8 mouse cellular contexts compared by ENCODE assay signal in genomic region chr11:78165761-78166109, GRCm38 (mm10). TPM values are rescaled to one million over a fixed set of nuclear protein-coding genes. Genes with fewer than 3 reads are reported as not detected.
A peak's percentile ranks its signal among the peaks of the same experiment; 100 is the strongest.
DNase-seq lines count a peak whose midpoint lies in the region; ATAC-seq and TF ChIP-seq lines count a peak whose summit lies in the region.

No protein-coding gene starts in this region.

- peaks cover 13% of the 10 kb centered on the region for H3K36me3 ChIP-seq in forebrain, postnatal 0 days (ENCODE audit: insufficient read depth)
- H3K36me3 ChIP-seq in kidney, embryonic 16.5 days (ENCODE audit: insufficient read depth, low read length), result peaks cover 15% of the 10 kb centered on the region

- peak overlapping the region; percentile 89 for H3K4me2 ChIP-seq in forebrain, postnatal 0 days (ENCODE audit: low read depth)
- H3K4me2 ChIP-seq in kidney, embryonic 16.5 days (replicated peaks; ENCODE audit: low read depth, low read length), result peak overlapping the region; percentile 84

- peak overlapping the region; percentile 48 for H3K27ac ChIP-seq in left cerebral cortex, adult 2 months
- peak overlapping the region; percentile 54 for H3K27ac ChIP-seq in bone marrow, adult 2 months (ENCODE audit: control insufficient read depth, insufficient read depth, low read depth, low read length, poor library complexity)
- peak overlapping the region; percentile 54; the same call in 1 of the 2 replicates for H3K27ac ChIP-seq in forebrain, postnatal 0 days (ENCODE audit: low read depth, low read length)
- peak overlapping the region; percentile 97 for H3K27ac ChIP-seq in kidney, embryonic 16.5 days (ENCODE audit: low read length)

- TF ChIP-seq POLR2A in bone marrow, adult 2 months (IDR thresholded peaks at IDR 0.05; ENCODE audit: borderline replicate concordance, control insufficient read depth, low read depth, low read length), result no peak

- peak overlapping the region; percentile 89 for H3K9ac ChIP-seq in forebrain, postnatal 0 days
- peak overlapping the region; percentile 99 for H3K9ac ChIP-seq in kidney, embryonic 16.5 days (replicated peaks; ENCODE audit: low read length)

- no peaks in the 10 kb centered on the region for H3K27me3 ChIP-seq in forebrain, postnatal 0 days (ENCODE audit: insufficient read depth, low read length)
- H3K27me3 ChIP-seq in kidney, embryonic 16.5 days (ENCODE audit: insufficient read depth, low read length), result no peaks in the 10 kb centered on the region

- no peak for TF ChIP-seq CTCF in left cerebral cortex, adult 2 months (IDR thresholded peaks at IDR 0.05)
- no peak for TF ChIP-seq CTCF in bone marrow, adult 2 months (IDR thresholded peaks at IDR 0.05; ENCODE audit: control insufficient read depth, insufficient read depth, low read length)
- TF ChIP-seq CTCF in forebrain, postnatal 0 days (IDR thresholded peaks at IDR 0.05; ENCODE audit: low read depth), result no peak

- WGBS in bone marrow, adult 2 months, result 3% methylated on average over 16 of the region's 16 CpGs
- WGBS in forebrain, postnatal 0 days, result 3% methylated on average over 16 of the region's 16 CpGs
- under 1% methylated on average over 16 of the region's 16 CpGs for WGBS in kidney, embryonic 16.5 days

- ATAC-seq in forebrain, postnatal 0 days, result peak; percentile 37
- ATAC-seq in kidney, embryonic 16.5 days (ENCODE audit: low FRiP score, low TSS enrichment), result peak; percentile 7; the same call in 1 of the 2 replicates

- no peaks in the 10 kb centered on the region for H3K9me3 ChIP-seq in forebrain, postnatal 0 days (ENCODE audit: low read length)
- H3K9me3 ChIP-seq in kidney, embryonic 16.5 days (ENCODE audit: low read length), result no peaks in the 10 kb centered on the region

- H3K4me1 ChIP-seq in bone marrow, adult 2 months (ENCODE audit: control insufficient read depth, insufficient read depth, low read length), result peaks cover 3% of the 10 kb centered on the region; the same call in 1 of the 2 replicates
- H3K4me1 ChIP-seq in forebrain, postnatal 0 days (ENCODE audit: insufficient read depth), result peaks cover 13% of the 10 kb centered on the region
- H3K4me1 ChIP-seq in kidney, embryonic 16.5 days (ENCODE audit: insufficient read depth, low read length), result peaks cover 35% of the 10 kb centered on the region

- DNase-seq in left cerebral cortex, adult 2 months (ENCODE audit: extremely low spot score in 1 of 2, low spot score in 2 of 2), result peak in 1 of 2 experiments; percentile 48
- no peak for DNase-seq in left cerebral cortex, adult 18-20 months (ENCODE audit: low spot score in 2 of 2)
- DNase-seq in forebrain, postnatal 0 days, result no peak
- peak; percentile 79 for DNase-seq in lung, postnatal 36 days
- DNase-seq in testis, postnatal 14 days (ENCODE audit: low spot score), result peak; percentile 67
- DNase-seq in left cerebral cortex, postnatal 36 days (ENCODE audit: low spot score in 2 of 2), result no peak

- H3K4me3 ChIP-seq in left cerebral cortex, adult 2 months, result peak overlapping the region; percentile 74
- peak overlapping the region; percentile 56 for H3K4me3 ChIP-seq in bone marrow, adult 2 months (replicated peaks; ENCODE audit: control insufficient read depth, low read depth, low read length)
- H3K4me3 ChIP-seq in forebrain, postnatal 0 days (ENCODE audit: low read depth, low read length), result peak overlapping the region; percentile 67
- H3K4me3 ChIP-seq in kidney, embryonic 16.5 days (ENCODE audit: low read length), result peak overlapping the region; percentile 100

- intact Hi-C loops in left cerebral cortex, adult 2 months (cut with DNase I), result no loop called here
- intact Hi-C loops in left cerebral cortex, postnatal 36 days (cut with DNase I), result no loop called here

RNA-seq across cellular contexts. Expression of gene Traf4, which starts 0.3 kb away (rescaled TPM):
- 10 to 100 TPM; 10.5 to 10.6 TPM for total RNA-seq in left cerebral cortex, adult 2 months (2021)
- 1 to 10 TPM; 9.7 TPM for total RNA-seq in left cerebral cortex, adult 18-20 months (2021)
- polyA plus RNA-seq in bone marrow, adult 2 months (2011; ENCODE audit: insufficient read depth, insufficient read length, low replicate concordance, missing spikeins), result 20.6 and 30.0 TPM in 2 replicates
- total RNA-seq in forebrain, postnatal 0 days (2014; rRNA removed), result 99.0 and 107 TPM in 2 replicates
- polyA plus RNA-seq in forebrain, postnatal 0 days (2015; fragmentation: Nextera tagmentation; extraction: Ambion mirVana), result 104 and 131 TPM in 2 replicates
- polyA plus RNA-seq in kidney, embryonic 16.5 days (2015; fragmentation: Nextera tagmentation; extraction: Ambion mirVana), result 108 and 110 TPM in 2 replicates
- total RNA-seq in left cerebral cortex, postnatal 36 days (2021), result 10 to 100 TPM; 10.5 to 12.5 TPM

RNA-seq across cellular contexts. Expression of gene Nek8, which starts 10.7 kb away (rescaled TPM):
- 1 to 10 TPM; 3.0 to 3.1 TPM for total RNA-seq in left cerebral cortex, adult 2 months (2021)
- 1 to 10 TPM; 3.2 to 3.5 TPM for total RNA-seq in left cerebral cortex, adult 18-20 months (2021)
- 10.4 and 17.8 TPM in 2 replicates for polyA plus RNA-seq in bone marrow, adult 2 months (2011; ENCODE audit: insufficient read depth, insufficient read length, low replicate concordance, missing spikeins)
- total RNA-seq in forebrain, postnatal 0 days (2014; rRNA removed), result 4.7 and 6.1 TPM in 2 replicates
- 5.5 and 5.7 TPM in 2 replicates for polyA plus RNA-seq in forebrain, postnatal 0 days (2015; fragmentation: Nextera tagmentation; extraction: Ambion mirVana)
- 27.9 and 29.1 TPM in 2 replicates for polyA plus RNA-seq in kidney, embryonic 16.5 days (2015; fragmentation: Nextera tagmentation; extraction: Ambion mirVana)
- 1 to 10 TPM; 2.7 to 3.2 TPM for total RNA-seq in left cerebral cortex, postnatal 36 days (2021)

RNA-seq across cellular contexts. Expression of gene Tlcd1, which starts 10.8 kb away (rescaled TPM):
- total RNA-seq in left cerebral cortex, adult 2 months (2021), result 10 to 100 TPM; 24.4 to 27.7 TPM
- total RNA-seq in left cerebral cortex, adult 18-20 months (2021), result 10 to 100 TPM; 25.3 to 33.8 TPM
- polyA plus RNA-seq in bone marrow, adult 2 months (2011; ENCODE audit: insufficient read depth, insufficient read length, low replicate concordance, missing spikeins), result 48.0 and 66.6 TPM in 2 replicates
- 15.3 and 22.0 TPM in 2 replicates for total RNA-seq in forebrain, postnatal 0 days (2014; rRNA removed)
- polyA plus RNA-seq in forebrain, postnatal 0 days (2015; fragmentation: Nextera tagmentation; extraction: Ambion mirVana), result 13.9 and 19.0 TPM in 2 replicates
- 35.1 and 36.1 TPM in 2 replicates for polyA plus RNA-seq in kidney, embryonic 16.5 days (2015; fragmentation: Nextera tagmentation; extraction: Ambion mirVana)
- total RNA-seq in left cerebral cortex, postnatal 36 days (2021), result 10 to 100 TPM; 32.5 to 36.1 TPM

RNA-seq across cellular contexts. Expression of gene Rpl23a, which starts 17.6 kb away (rescaled TPM):
- 100 to 1,000 TPM; 647 to 724 TPM for total RNA-seq in left cerebral cortex, adult 2 months (2021)
- total RNA-seq in left cerebral cortex, adult 18-20 months (2021), result 100 to 1,000 TPM; 729 to 741 TPM
- polyA plus RNA-seq in bone marrow, adult 2 months (2011; ENCODE audit: insufficient read depth, insufficient read length, low replicate concordance, missing spikeins), result 181 and 299 TPM in 2 replicates
- total RNA-seq in forebrain, postnatal 0 days (2014; rRNA removed), result 772 and 968 TPM in 2 replicates
- 938 and 1,223 TPM in 2 replicates for polyA plus RNA-seq in forebrain, postnatal 0 days (2015; fragmentation: Nextera tagmentation; extraction: Ambion mirVana)
- 1,090 and 1,147 TPM in 2 replicates for polyA plus RNA-seq in kidney, embryonic 16.5 days (2015; fragmentation: Nextera tagmentation; extraction: Ambion mirVana)
- 100 to 1,000 TPM; 673 to 732 TPM for total RNA-seq in left cerebral cortex, postnatal 36 days (2021)

RNA-seq across cellular contexts. Expression of gene Rab34, which starts 22.5 kb away (rescaled TPM):
- 10 to 100 TPM; 19.0 to 19.7 TPM for total RNA-seq in left cerebral cortex, adult 2 months (2021)
- 10 to 100 TPM; 15.2 to 18.0 TPM for total RNA-seq in left cerebral cortex, adult 18-20 months (2021)
- polyA plus RNA-seq in bone marrow, adult 2 months (2011; ENCODE audit: insufficient read depth, insufficient read length, low replicate concordance, missing spikeins), result 5.2 and 8.6 TPM in 2 replicates
- total RNA-seq in forebrain, postnatal 0 days (2014; rRNA removed), result 76.9 and 83.5 TPM in 2 replicates
- polyA plus RNA-seq in forebrain, postnatal 0 days (2015; fragmentation: Nextera tagmentation; extraction: Ambion mirVana), result 50.8 and 55.5 TPM in 2 replicates
- polyA plus RNA-seq in kidney, embryonic 16.5 days (2015; fragmentation: Nextera tagmentation; extraction: Ambion mirVana), result 128 and 130 TPM in 2 replicates
- total RNA-seq in left cerebral cortex, postnatal 36 days (2021), result 10 to 100 TPM; 20.5 to 28.0 TPM

Comparison
In these comparisons a context has a peak if more than half of its experiments do, and no peak if none do; other contexts are left out.
1. DNase-seq: peak in lung, postnatal 36 days (single experiment) and testis, postnatal 14 days (single experiment); none in left cerebral cortex, adult 18-20 months (0 of 2), forebrain, postnatal 0 days (single experiment) and left cerebral cortex, postnatal 36 days (0 of 2).
2. Peak in every context shown above with its lines, with median percentiles within 50 percentile points of each other: H3K27ac ChIP-seq and H3K4me3 ChIP-seq.